Mouse (Mus musculus) kidney, postnatal 25 days (tissue): ENCODE measurements at regions not wholly inside any gene's neighbourhood (a gene's known extent, or its start where the extent isn't known, plus 50 kb on each side); places are given as distances from the start of the nearest gene placed in this dataset.

Experiments used
- DNase-seq, 2 experiments: peaks; one replicate each; pipeline ENCODE4 v3.0.0; 2021; ENCODE audit warnings: mixed read lengths in 2 of 2

- DNase-seq, result no peak
These were observed 70.8 kb upstream of the Thbs2 start for GRCm38 (mm10) chr17:14764796-14765195.

DNA sequence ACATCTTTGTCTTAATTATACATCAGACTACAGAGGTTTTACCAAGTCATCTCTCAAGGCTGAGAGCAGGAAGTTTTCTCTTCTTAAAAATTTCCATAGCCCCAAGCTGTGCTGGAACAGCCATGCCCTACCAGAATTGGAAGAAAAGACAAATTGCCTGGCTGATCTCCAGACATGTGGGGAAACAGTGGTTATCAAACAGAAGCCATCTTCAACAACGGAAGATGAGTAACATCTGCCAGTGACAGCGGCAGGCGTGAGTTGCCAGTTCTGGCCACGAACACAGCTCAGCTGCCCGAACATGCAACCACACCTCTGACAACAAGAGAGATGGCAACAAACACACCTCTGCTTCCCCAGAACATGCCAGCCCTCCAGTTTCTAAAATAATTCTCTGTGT is 59.1 kb upstream of the Thbs2 start:
- peak; percentile 50 to 57 for DNase-seq

DNA sequence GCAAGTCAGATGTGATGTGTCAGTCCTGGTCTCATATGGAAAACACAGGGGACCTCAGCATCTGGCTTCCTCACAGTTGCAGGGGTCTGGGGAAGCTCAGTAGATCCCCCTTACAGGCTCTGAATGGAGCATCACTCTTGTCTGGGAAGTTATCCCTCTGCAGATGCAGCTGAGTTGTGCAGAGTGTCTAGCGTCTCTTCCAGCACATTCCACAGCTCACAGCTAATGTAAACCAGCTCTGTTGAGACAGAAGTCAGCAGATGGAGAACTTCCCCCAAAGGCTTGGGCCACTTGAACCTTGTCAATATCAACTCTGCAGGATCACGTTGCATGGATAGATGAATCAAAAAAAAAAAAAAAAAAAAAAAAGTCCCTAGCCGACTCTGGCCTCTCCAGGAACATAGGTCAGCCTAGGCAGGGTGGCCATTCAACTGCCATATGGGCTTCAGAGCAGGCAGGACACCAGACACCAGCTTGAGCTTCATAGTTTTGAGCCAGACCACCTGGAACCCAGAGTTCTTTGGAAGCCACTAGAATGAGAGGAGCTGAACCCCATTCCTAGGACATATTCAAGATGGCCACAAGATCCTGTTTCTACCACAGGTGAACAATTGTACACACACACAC is 56.6 kb upstream of the Thbs2 start:
- no peak for DNase-seq

- no peak for DNase-seq
These were observed 55.2 kb upstream of the Thbs2 start for GRCm38 (mm10) chr17:14749281-14749680.

DNA sequence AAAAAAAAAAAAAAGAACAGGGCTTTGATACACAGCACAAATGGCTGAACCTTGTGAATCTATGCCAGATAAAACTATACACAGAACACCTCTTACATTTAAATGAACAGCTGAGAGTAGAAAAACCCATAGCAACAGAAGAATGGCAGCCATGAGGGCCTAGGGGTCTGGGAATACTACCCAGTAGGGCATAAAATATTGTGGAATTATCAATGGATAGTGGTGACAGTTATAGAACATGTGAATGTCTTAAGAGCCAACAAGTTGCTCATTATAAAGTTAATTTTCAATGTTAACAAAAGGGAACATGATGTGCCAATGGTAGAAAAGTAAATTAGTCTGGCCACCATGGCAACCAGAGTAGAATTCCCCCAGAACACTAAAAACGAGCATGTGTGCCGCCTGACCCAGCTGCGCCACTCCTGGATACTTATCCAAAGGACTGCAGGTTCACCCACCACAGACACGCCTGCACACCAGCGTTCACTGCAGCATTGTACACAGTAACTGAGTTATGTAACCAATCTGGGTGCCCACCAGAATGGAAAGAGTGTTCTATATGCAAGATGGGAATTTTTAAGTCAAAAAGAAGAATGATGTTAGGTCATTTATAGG is 53.3 kb upstream of the Thbs2 start:
- DNase-seq, result no peak

- no peak for DNase-seq
These were observed 51.5 kb upstream of the Thbs2 start for GRCm38 (mm10) chr17:14745512-14745911.

DNA sequence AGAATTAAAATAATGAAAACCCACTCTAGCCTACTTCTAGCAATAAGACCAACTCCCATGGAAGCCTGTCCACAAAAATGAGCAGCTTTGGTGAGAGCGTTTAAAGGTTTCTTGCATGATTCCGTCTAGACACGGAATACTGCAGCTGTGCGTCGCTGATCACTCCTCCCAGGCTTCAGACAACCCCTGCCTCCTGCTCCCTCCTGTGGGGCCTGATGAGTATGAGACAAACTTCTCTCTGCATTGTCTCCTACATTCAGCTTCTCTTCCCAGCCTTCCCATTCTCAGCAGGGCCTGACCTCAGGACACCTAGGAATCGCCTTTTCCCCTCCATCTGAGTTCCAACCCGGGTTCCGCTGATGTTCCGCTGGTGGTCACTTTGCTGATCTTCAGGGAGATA is 50.0 kb upstream of the Thbs2 start:
- DNase-seq, result no peak
